Mouse (Mus musculus): ENCODE measurements around the gene Zfp800.

Zfp800 gene

DNA sequence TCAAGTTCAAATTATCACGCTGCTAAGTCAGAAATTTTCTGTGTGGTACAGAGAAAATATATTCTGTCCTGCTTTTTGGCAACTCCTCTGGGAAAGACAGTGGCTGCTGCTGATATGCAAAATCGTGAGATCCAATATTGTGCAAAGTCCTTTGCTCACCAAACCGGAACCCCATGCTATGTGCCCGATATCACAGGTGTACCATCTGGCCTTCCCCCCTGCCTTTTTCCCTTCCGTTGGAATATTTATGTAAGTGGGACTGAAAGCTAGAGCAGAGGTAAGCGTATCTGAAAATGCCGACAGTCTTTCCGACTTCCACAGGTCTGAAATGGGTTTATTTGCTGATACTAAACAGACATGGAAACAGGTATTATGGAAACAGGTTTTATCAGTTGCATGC is 179.4 kb downstream of the Zfp800 start:
- in situ Hi-C loops (cut with MboI, MseI), result no loop called here

DNA sequence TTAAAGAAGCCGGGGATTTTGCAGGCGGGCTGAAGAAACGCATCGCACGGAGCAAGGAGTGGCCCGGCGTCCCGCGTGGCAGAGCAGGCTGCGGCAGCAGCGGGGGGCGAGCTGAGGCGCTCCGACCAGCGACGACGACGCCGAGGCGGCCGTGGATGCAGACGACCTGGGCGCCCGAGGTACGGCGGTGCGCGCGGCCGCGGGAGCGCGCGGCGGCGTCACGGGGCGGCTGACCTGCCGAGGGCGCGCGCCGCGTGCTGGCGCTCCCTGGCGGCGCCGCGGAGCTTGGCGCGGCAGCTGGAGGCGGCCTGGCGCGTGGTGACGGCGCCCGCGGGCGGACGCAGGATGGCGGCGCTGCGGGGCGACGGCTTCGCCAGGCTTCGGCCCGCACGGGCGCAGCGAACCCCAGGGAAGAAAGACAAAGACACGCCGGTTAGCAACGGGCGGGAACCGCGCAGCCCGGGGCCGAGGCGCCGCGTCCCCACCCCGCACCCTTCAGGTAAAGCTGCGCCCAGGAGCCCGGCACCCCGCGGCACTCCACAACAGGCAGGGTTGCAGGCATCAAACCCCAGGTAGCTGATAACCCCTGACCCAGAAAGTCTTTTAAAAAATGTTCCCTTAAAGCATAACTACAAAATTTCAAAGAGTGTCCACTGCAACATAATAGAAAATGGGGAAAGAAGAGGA is 182.4 kb downstream of the Zfp800 start:
- in situ Hi-C loops (cut with MboI, MseI), result no loop called here

DNA sequence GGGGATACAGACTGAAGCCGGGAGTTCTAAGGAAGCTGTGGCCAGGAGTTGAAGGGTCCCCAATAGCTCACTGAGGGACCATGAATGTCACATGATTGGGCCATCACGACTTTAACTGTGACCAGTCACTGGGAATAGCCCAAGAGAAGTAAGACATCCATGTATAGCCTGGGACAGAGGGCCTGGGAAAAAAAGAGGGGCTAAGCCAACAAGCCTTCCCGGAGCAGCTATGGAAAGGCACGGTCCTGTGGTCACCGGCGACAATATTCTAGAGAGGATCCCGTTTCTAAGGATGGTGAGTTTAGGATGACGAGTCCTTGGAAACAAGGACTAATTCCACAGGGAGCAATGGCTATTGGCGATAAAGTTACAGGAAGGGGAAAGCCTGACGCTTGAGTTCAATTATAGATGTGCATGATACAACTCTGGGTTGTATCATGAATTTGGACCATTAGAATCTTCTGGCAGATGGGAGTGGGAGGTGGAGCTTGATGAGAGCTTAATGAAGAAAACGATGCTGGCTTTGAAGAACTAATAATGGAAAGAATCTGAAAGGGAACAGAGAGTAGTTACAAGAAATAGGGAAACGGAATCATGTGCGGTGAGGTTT is 183.0 kb downstream of the Zfp800 start:
- in situ Hi-C loops (cut with MboI, MseI), result no loop called here

DNA sequence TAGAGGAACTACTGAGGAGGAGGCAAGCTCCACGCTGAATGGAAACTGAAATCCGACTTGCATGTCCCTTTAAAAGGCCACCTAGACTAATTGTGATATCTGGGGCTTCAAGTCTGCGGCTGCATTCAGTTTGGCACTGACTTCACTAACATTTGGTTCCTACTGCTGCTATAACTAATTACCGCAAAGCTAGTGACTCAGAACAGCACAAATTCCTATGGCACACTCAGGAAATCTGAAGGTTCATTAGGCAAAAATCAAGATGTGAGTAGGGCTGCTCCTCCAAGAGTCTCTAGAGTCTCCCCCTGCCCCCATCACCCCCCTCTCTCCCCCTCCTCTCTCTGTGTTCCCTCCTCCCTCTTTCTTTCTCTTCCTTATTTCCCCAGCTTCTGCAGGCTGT is 194.4 kb downstream of the Zfp800 start:
- in situ Hi-C loops (cut with MboI, MseI), result no loop called here

DNA sequence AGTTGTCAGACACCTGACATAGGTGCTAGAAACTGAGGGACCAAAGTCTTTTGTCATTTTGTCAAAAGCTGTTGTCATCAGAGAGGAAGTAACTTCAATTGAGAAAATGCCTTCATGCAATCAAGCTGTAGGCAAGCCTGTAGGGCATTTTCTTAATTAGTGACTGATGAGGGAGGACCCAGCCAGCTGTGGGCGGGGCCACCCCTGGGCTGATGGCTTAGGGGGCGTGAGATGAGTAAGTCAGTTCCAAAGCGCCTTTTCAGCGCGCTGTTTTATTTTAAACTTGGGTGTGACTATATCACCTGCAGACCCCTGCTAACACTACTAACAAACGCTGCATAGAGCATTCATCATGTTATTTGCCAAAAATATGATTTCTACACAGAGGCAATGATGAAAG is 195.0 kb downstream of the Zfp800 start:
- in situ Hi-C loops (cut with MboI, MseI), result no loop called here

DNA sequence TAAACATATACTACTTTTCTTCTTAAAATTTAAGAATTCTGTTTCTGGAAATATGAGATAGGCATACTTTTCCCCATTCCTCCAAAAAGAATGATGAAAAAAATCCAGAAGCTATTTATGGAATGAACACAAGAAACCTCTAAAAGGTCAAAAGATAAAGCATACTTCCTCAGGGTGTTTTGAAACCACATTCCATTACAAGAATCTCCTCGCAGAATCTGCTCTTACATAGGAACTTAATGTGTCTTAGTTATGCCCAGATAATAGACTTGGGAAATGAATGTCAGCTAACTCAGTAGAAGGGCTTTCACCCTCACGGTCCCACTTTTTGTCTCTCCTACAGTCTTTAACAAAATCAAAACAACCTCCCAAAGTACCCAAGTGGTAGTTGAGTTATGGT is 203.9 kb downstream of the Zfp800 start:
- in situ Hi-C loops (cut with MboI, MseI), result no loop called here

DNA sequence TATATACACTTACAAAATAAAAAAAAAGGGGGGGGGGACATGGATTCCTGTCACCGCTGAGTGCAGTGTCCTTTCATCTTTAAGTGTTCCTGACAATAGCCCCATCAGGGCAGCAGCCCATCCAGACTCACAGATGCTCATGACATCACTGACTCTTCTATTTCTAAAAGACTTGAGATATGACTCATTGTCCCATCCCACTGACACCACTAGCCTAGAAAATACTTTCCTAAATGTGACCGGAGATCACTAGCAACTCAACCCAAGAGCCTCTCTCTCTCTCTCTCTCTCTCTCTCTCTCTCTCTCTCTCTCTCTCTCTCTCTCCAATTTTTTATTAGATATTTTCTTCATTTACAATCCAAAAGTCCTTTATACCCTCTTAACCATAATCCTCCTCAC is 205.9 kb downstream of the Zfp800 start:
- in situ Hi-C loops (cut with MboI, MseI), result no loop called here

All from T-helper 17 cell (primary cell).